Mouse (Mus musculus) kidney, embryonic 14.5 days (tissue): ENCODE measurements around the gene Grin2b. TPM values are rescaled to one million over a fixed set of nuclear protein-coding genes. Genes with fewer than 3 reads are reported as not detected.

Experiments used
- ATAC-seq: fragments of 200-750 bp; cut with Nextera tagmentation; 2 replicates; pipeline ENCODE4 v1.8.0; 2017; ENCODE audit warnings: moderate number of reproducible peaks, mild to moderate bottlenecking, moderate TSS enrichment, moderate library complexity; ENCODE audit not compliant: low FRiP score, low TSS enrichment
- H3K27ac ChIP-seq: fragments of 300-500 bp; sonication (generic); 2 replicates; pipeline ENCODE4 v1.5.1; 2014; ENCODE audit warnings: low read depth, mild to moderate bottlenecking, low read length, moderate library complexity, mixed read lengths
- H3K27me3 ChIP-seq: fragments of 300-500 bp; sonication (generic); 2 replicates; pipeline ENCODE4 v1.6.1; 2014; ENCODE audit warnings: mild to moderate bottlenecking, low read length; ENCODE audit not compliant: control insufficient read depth, insufficient read depth
- H3K36me3 ChIP-seq: fragments of 300-500 bp; sonication (generic); 2 replicates; pipeline ENCODE4 v1.6.1; 2014; ENCODE audit warnings: low read length, mixed read lengths; ENCODE audit not compliant: control insufficient read depth, insufficient read depth
- H3K4me1 ChIP-seq: fragments of 300-500 bp; sonication (generic); 2 replicates; pipeline ENCODE4 v1.6.1; 2014; ENCODE audit warnings: low read length, mixed read lengths; ENCODE audit not compliant: control insufficient read depth, insufficient read depth
- H3K4me2 ChIP-seq: fragments of 300-500 bp; sonication (generic); replicated peaks from 2 replicates; pipeline ENCODE4 v1.6.1; 2014; ENCODE audit warnings: low read depth, mild to moderate bottlenecking, low read length
- H3K4me3 ChIP-seq: fragments of 300-500 bp; sonication (generic); 2 replicates; pipeline ENCODE4 v1.5.1; 2014; ENCODE audit warnings: mild to moderate bottlenecking, low read length
- H3K9ac ChIP-seq: fragments of 300-500 bp; sonication (generic); 2 replicates; pipeline ENCODE4 v1.6.1; 2014; ENCODE audit warnings: low read depth, mild to moderate bottlenecking, low read length, moderate library complexity
- H3K9me3 ChIP-seq: fragments of 300-500 bp; sonication (generic); 2 replicates; pipeline ENCODE4 v1.6.1; 2016; ENCODE audit warnings: low read length; ENCODE audit not compliant: control insufficient read depth
- WGBS: fragments of 180-500 bp; shearing (Covaris S2); extraction: QIAGEN DNeasy Blood & Tissue Kit; methylation state at CpG from one replicate; pipeline ENCODE4 v1.1.7; 2014; 5-methylcytosine and 5-hydroxymethylcytosine counted together
- polyA plus RNA-seq: library from polyadenylated mRNA; unstranded; fragments of >200 nt; fragmentation: Nextera tagmentation; extraction: Ambion mirVana; gene quantifications from 2 replicates; pipeline ENCODE4 v1.2.1, GENCODE M21; 2014

Grin2b gene
- polyA plus RNA-seq, 1 experiment from 2014 or later: 0.05 TPM

GRCm38 (mm10) chr6:135959629-135960028 lies 213.7 kb downstream of the Grin2b start:
- Histone ChIP-seq H3K4me2 (no peak overlapping the region), H3K27me3 (no peaks in the 10 kb centered on the region), H3K4me3 (no peak overlapping the region), H3K9ac (no peak overlapping the region), H3K36me3 (no peaks in the 10 kb centered on the region), H3K27ac (no peak overlapping the region), H3K9me3 (peaks cover 4% of the 10 kb centered on the region; the same call in 1 of the 2 replicates), H3K4me1 (no peaks in the 10 kb centered on the region)
- 95% methylated on average over 10 of the region's 10 CpGs for WGBS
- no peak for ATAC-seq

- Histone ChIP-seq H3K27ac (no peak overlapping the region), H3K9me3 (no peaks in the 10 kb centered on the region), H3K4me1 (no peaks in the 10 kb centered on the region), H3K27me3 (no peaks in the 10 kb centered on the region), H3K9ac (no peak overlapping the region), H3K36me3 (no peaks in the 10 kb centered on the region), H3K4me3 (no peak overlapping the region), H3K4me2 (no peak overlapping the region)
- WGBS: 77% methylated on average over 5 of the region's 5 CpGs
- ATAC-seq: no peak
These were observed 221.6 kb downstream of the Grin2b start for GRCm38 (mm10) chr6:135951666-135952065.

- 62% methylated on average over 5 of the region's 5 CpGs for WGBS
- no peak for ATAC-seq
- H3K9me3 ChIP-seq: no peaks in the 10 kb centered on the region
- no peak overlapping the region for H3K9ac ChIP-seq
- no peaks in the 10 kb centered on the region for H3K27me3 ChIP-seq
- no peak overlapping the region for H3K4me3 ChIP-seq
- H3K27ac ChIP-seq: no peak overlapping the region
- H3K36me3 ChIP-seq: no peaks in the 10 kb centered on the region
- H3K4me2 ChIP-seq: no peak overlapping the region
- peaks cover 6% of the 10 kb centered on the region; the same call in 1 of the 2 replicates for H3K4me1 ChIP-seq
These were observed 227.8 kb downstream of the Grin2b start for GRCm38 (mm10) chr6:135945511-135945910.

GRCm38 (mm10) chr6:135944358-135944757 lies 229.0 kb downstream of the Grin2b start:
- Histone ChIP-seq H3K36me3 (no peaks in the 10 kb centered on the region), H3K4me1 (peaks cover 6% of the 10 kb centered on the region; the same call in 1 of the 2 replicates), H3K27ac (no peak overlapping the region), H3K27me3 (no peaks in the 10 kb centered on the region), H3K9me3 (no peaks in the 10 kb centered on the region), H3K4me3 (no peak overlapping the region), H3K9ac (no peak overlapping the region), H3K4me2 (no peak overlapping the region)
- 77% methylated on average over 5 of the region's 5 CpGs for WGBS
- 0 out of 2 replicates have a peak, but pooled peaks have one; percentile 26 for ATAC-seq

GRCm38 (mm10) chr6:135943121-135943617 lies 230.1 kb downstream of the Grin2b start:
- H3K4me2 ChIP-seq: no peak overlapping the region
- no peaks in the 10 kb centered on the region for H3K27me3 ChIP-seq
- no peak overlapping the region for H3K27ac ChIP-seq
- WGBS: 52% methylated on average over 6 of the region's 6 CpGs
- no peaks in the 10 kb centered on the region for H3K36me3 ChIP-seq
- peak; percentile 70; the same call in 1 of the 2 replicates for ATAC-seq
- no peaks in the 10 kb centered on the region for H3K9me3 ChIP-seq
- no peak overlapping the region for H3K9ac ChIP-seq
- peaks cover 6% of the 10 kb centered on the region; the same call in 1 of the 2 replicates for H3K4me1 ChIP-seq
- H3K4me3 ChIP-seq: no peak overlapping the region

- 91% methylated on average over 3 of the region's 3 CpGs for WGBS
- Histone ChIP-seq H3K9ac (no peak overlapping the region), H3K27ac (no peak overlapping the region), H3K9me3 (no peaks in the 10 kb centered on the region), H3K36me3 (no peaks in the 10 kb centered on the region), H3K4me1 (no peaks in the 10 kb centered on the region), H3K27me3 (no peaks in the 10 kb centered on the region), H3K4me2 (no peak overlapping the region), H3K4me3 (no peak overlapping the region)
- ATAC-seq: no peak
These were observed 240.4 kb downstream of the Grin2b start for GRCm38 (mm10) chr6:135932924-135933323.

- Histone ChIP-seq H3K27me3 (no peaks in the 10 kb centered on the region), H3K4me1 (no peaks in the 10 kb centered on the region), H3K9me3 (no peaks in the 10 kb centered on the region), H3K36me3 (no peaks in the 10 kb centered on the region), H3K9ac (no peak overlapping the region), H3K4me2 (no peak overlapping the region), H3K4me3 (no peak overlapping the region), H3K27ac (no peak overlapping the region)
- WGBS: 87% methylated on average over 6 of the region's 6 CpGs
- no peak for ATAC-seq
These were observed 240.9 kb downstream of the Grin2b start for GRCm38 (mm10) chr6:135932400-135932920.

- H3K9ac ChIP-seq: no peak overlapping the region
- H3K4me3 ChIP-seq: no peak overlapping the region
- H3K4me2 ChIP-seq: no peak overlapping the region
- H3K27ac ChIP-seq: no peak overlapping the region
- no peaks in the 10 kb centered on the region for H3K36me3 ChIP-seq
- no peak for ATAC-seq
- H3K4me1 ChIP-seq: no peaks in the 10 kb centered on the region
- H3K27me3 ChIP-seq: no peaks in the 10 kb centered on the region
- no peaks in the 10 kb centered on the region for H3K9me3 ChIP-seq
These were observed 255.6 kb downstream of the Grin2b start for GRCm38 (mm10) chr6:135917676-135918075.

GRCm38 (mm10) chr6:135914608-135915007 lies 258.7 kb downstream of the Grin2b start:
- no peaks in the 10 kb centered on the region for H3K27me3 ChIP-seq
- WGBS: 95% methylated on average over 5 of the region's 5 CpGs
- ATAC-seq: no peak
- H3K4me3 ChIP-seq: no peak overlapping the region
- H3K9ac ChIP-seq: no peak overlapping the region
- H3K4me1 ChIP-seq: no peaks in the 10 kb centered on the region
- H3K36me3 ChIP-seq: no peaks in the 10 kb centered on the region
- no peak overlapping the region for H3K4me2 ChIP-seq
- H3K9me3 ChIP-seq: no peaks in the 10 kb centered on the region
- no peak overlapping the region for H3K27ac ChIP-seq
